Mouse (Mus musculus): ENCODE measurements around the gene Zfp648. TPM values are rescaled to one million over a fixed set of nuclear protein-coding genes. Genes with fewer than 3 reads are reported as not detected.

The Zfp648 gene
- polyA plus RNA-seq, 1 experiment: not detected

DNA sequence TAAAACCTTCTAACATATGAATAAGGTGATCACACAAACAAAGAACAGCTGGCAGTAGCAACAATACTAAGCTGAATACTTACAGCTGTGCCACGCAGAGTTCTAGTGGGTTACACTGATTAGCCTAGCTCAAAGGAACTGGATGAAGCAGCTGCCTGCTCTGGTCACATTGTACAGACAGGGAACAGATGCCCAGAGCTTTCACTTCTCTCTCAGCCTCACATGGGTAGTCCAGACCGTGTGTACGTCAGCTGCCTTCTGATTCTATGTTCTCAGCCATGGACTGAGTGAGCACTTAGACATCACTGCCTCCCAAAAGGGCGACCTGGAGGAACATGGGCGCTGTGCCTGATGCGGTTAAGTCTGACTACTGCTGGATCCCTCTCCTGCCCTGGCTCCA lies 25.7 kb upstream of the Zfp648 start:
- TF ChIP-seq CTCF (IDR thresholded peaks at IDR 0.05; ENCODE audit: borderline replicate concordance, control insufficient read depth, extremely low read depth, insufficient read depth, low read length, poor library complexity): no peak
- no peak for TF ChIP-seq POLR2A (IDR thresholded peaks at IDR 0.05; ENCODE audit: control insufficient read depth, extremely low read depth, insufficient read depth, low read length, poor library complexity)
- H3K36me3 ChIP-seq (ENCODE audit: control insufficient read depth, insufficient read depth, low read length): no peaks in the 10 kb centered on the region
- H3K4me1 ChIP-seq (replicated peaks; ENCODE audit: control insufficient read depth, insufficient read depth, low read length): peaks cover 5% of the 10 kb centered on the region; the same call in 1 of the 2 replicates
- no peak overlapping the region for H3K27ac ChIP-seq (ENCODE audit: control insufficient read depth, insufficient read depth, low read length)
- WGBS: 85% methylated on average over 6 of the region's 6 CpGs
- H3K4me3 ChIP-seq (ENCODE audit: control insufficient read depth, insufficient read depth, low read length): no peak overlapping the region
- DNase-seq: no peak
- H3K27me3 ChIP-seq (ENCODE audit: control insufficient read depth, insufficient read depth, low read length): no peaks in the 10 kb centered on the region

GRCm38 (mm10) chr1:154177781-154178180 lies 23.2 kb upstream of the Zfp648 start:
- Histone ChIP-seq H3K36me3 (ENCODE audit: control insufficient read depth, insufficient read depth, low read length) (no peaks in the 10 kb centered on the region), H3K4me3 (ENCODE audit: control insufficient read depth, insufficient read depth, low read length) (no peak overlapping the region), H3K27ac (ENCODE audit: control insufficient read depth, insufficient read depth, low read length) (no peak overlapping the region), H3K4me1 (replicated peaks; ENCODE audit: control insufficient read depth, insufficient read depth, low read length) (peaks cover 5% of the 10 kb centered on the region; the same call in 1 of the 2 replicates), H3K27me3 (ENCODE audit: control insufficient read depth, insufficient read depth, low read length) (no peaks in the 10 kb centered on the region)
- WGBS: 91% methylated on average over 4 of the region's 4 CpGs
- DNase-seq: no peak
- no peak for TF ChIP-seq POLR2A (IDR thresholded peaks at IDR 0.05; ENCODE audit: control insufficient read depth, extremely low read depth, insufficient read depth, low read length, poor library complexity)
- TF ChIP-seq CTCF (IDR thresholded peaks at IDR 0.05; ENCODE audit: borderline replicate concordance, control insufficient read depth, extremely low read depth, insufficient read depth, low read length, poor library complexity): no peak

DNA sequence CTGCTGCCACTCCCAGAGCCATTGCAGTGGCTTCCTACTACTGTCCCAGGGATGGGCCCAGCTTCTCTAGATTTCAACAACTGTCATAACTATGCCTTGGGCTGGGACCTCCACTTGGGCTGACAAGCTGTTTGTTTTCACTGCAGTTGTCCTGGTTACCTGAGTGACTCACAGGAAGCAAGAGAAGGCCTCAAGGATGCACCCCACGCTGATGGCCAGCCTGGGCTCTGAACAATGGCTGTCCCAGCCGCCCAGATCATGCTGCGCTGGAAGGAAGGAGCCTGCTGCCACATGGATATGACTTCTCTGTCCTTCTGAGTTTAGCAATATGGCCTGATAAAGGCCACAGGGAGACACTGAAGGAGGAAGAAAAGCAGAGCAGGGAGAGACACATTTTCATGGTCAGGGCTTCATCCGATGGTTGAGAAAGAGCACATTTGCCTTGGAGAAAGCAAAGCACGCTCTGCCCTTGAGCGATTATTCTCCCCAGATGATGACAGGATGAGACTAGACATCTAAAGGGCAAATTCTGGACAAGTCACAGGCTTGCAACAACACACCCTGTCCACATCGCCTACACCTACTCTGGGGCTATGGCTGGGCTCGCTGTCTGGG lies 22.3 kb upstream of the Zfp648 start:
- Histone ChIP-seq H3K36me3 (ENCODE audit: control insufficient read depth, insufficient read depth, low read length) (no peaks in the 10 kb centered on the region), H3K27me3 (ENCODE audit: control insufficient read depth, insufficient read depth, low read length) (no peaks in the 10 kb centered on the region), H3K4me3 (ENCODE audit: control insufficient read depth, insufficient read depth, low read length) (no peak overlapping the region), H3K27ac (ENCODE audit: control insufficient read depth, insufficient read depth, low read length) (no peak overlapping the region), H3K4me1 (replicated peaks; ENCODE audit: control insufficient read depth, insufficient read depth, low read length) (peaks cover 5% of the 10 kb centered on the region; the same call in 1 of the 2 replicates)
- 88% methylated on average over 8 of the region's 8 CpGs for WGBS
- no peak for DNase-seq
- TF ChIP-seq POLR2A (IDR thresholded peaks at IDR 0.05; ENCODE audit: control insufficient read depth, extremely low read depth, insufficient read depth, low read length, poor library complexity): no peak

DNA sequence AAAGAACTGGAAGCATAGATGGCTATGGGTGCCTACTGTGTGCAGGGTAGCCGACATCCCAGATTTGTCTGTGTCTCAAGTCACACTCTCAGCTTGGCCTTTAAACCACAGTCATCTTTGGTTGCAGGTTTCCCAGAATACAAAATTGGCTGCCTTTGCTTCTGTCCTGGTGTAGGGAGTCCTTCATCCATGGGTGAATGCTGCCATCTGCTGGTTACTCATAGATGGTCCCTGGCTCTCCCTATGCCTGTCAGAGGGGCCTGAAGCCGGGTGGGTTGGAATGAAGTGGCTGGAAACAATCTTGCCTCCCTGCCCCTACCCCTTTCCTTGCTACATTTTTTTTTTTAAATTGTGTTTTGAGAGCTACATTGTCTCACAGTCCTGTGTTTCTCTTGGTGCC lies 20.0 kb upstream of the Zfp648 start:
- H3K4me1 ChIP-seq (replicated peaks; ENCODE audit: control insufficient read depth, insufficient read depth, low read length): no peaks in the 10 kb centered on the region
- no peak overlapping the region for H3K27ac ChIP-seq (ENCODE audit: control insufficient read depth, insufficient read depth, low read length)
- 28% methylated on average over 2 of the region's 2 CpGs for WGBS
- TF ChIP-seq CTCF (IDR thresholded peaks at IDR 0.05; ENCODE audit: borderline replicate concordance, control insufficient read depth, extremely low read depth, insufficient read depth, low read length, poor library complexity): peak; percentile 25; the same call in 1 of the 2 replicates
- no peak for TF ChIP-seq POLR2A (IDR thresholded peaks at IDR 0.05; ENCODE audit: control insufficient read depth, extremely low read depth, insufficient read depth, low read length, poor library complexity)
- no peak overlapping the region for H3K4me3 ChIP-seq (ENCODE audit: control insufficient read depth, insufficient read depth, low read length)
- H3K36me3 ChIP-seq (ENCODE audit: control insufficient read depth, insufficient read depth, low read length): no peaks in the 10 kb centered on the region
- DNase-seq: peak; percentile 61
- H3K27me3 ChIP-seq (ENCODE audit: control insufficient read depth, insufficient read depth, low read length): no peaks in the 10 kb centered on the region

DNA sequence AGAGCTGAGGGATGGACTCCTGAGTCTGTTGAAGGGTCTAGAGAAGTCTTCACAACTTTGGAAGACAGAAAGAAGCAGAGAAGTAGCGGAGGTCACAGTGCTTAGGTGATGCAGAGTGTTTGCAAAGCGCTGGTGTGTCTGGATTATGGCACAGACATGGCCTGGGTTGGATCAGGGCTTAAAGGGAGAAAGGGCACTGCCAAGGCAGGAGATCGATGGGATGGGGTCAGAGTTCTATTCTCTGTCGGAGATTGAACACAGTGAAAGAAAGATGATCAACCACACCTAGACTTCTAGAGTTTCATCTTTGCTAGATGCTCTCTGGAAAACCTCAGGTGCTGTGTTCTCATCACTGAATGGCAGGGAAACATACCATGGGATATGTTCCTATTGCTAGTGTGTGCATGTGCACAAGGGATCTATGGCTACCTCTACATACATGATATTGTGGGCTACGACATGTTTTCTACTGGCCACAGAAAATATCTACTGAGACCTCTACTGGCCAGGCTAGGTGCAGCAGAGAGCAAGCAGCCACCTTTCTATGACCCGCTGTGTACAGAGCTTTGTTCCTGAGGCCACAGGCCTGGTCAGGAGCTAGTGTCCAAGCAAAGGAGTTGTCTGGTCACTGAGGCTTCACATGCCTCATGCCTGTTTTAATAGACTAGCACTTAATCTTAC lies 18.5 kb upstream of the Zfp648 start:
- Histone ChIP-seq H3K4me1 (replicated peaks; ENCODE audit: control insufficient read depth, insufficient read depth, low read length) (no peaks in the 10 kb centered on the region), H3K27me3 (ENCODE audit: control insufficient read depth, insufficient read depth, low read length) (no peaks in the 10 kb centered on the region), H3K27ac (ENCODE audit: control insufficient read depth, insufficient read depth, low read length) (no peak overlapping the region), H3K36me3 (ENCODE audit: control insufficient read depth, insufficient read depth, low read length) (no peaks in the 10 kb centered on the region), H3K4me3 (ENCODE audit: control insufficient read depth, insufficient read depth, low read length) (no peak overlapping the region)
- no peak for DNase-seq
- TF ChIP-seq POLR2A (IDR thresholded peaks at IDR 0.05; ENCODE audit: control insufficient read depth, extremely low read depth, insufficient read depth, low read length, poor library complexity) (no peak), CTCF (IDR thresholded peaks at IDR 0.05; ENCODE audit: borderline replicate concordance, control insufficient read depth, extremely low read depth, insufficient read depth, low read length, poor library complexity) (no peak)
- WGBS: 80% methylated on average over 6 of the region's 6 CpGs

- WGBS: 96% methylated on average over 7 of the region's 7 CpGs
- DNase-seq: no peak
- TF ChIP-seq CTCF (IDR thresholded peaks at IDR 0.05; ENCODE audit: borderline replicate concordance, control insufficient read depth, extremely low read depth, insufficient read depth, low read length, poor library complexity): no peak
- no peak for TF ChIP-seq POLR2A (IDR thresholded peaks at IDR 0.05; ENCODE audit: control insufficient read depth, extremely low read depth, insufficient read depth, low read length, poor library complexity)
- Histone ChIP-seq H3K36me3 (ENCODE audit: control insufficient read depth, insufficient read depth, low read length) (no peaks in the 10 kb centered on the region), H3K4me1 (replicated peaks; ENCODE audit: control insufficient read depth, insufficient read depth, low read length) (no peaks in the 10 kb centered on the region), H3K4me3 (ENCODE audit: control insufficient read depth, insufficient read depth, low read length) (no peak overlapping the region), H3K27ac (ENCODE audit: control insufficient read depth, insufficient read depth, low read length) (no peak overlapping the region), H3K27me3 (ENCODE audit: control insufficient read depth, insufficient read depth, low read length) (no peaks in the 10 kb centered on the region)
Measured at GRCm38 (mm10) chr1:154183077-154183751, 17.8 kb upstream of the Zfp648 start.

All from thymus, adult 2 months (tissue).